Mouse (Mus musculus): ENCODE results near the gene Bmper. TPM values are rescaled to one million over a fixed set of nuclear protein-coding genes. Genes with fewer than 3 reads are reported as not detected.

Gene Bmper
- polyA plus RNA-seq, 1 experiment from 2014 or later = 11.4 TPM

DNA sequence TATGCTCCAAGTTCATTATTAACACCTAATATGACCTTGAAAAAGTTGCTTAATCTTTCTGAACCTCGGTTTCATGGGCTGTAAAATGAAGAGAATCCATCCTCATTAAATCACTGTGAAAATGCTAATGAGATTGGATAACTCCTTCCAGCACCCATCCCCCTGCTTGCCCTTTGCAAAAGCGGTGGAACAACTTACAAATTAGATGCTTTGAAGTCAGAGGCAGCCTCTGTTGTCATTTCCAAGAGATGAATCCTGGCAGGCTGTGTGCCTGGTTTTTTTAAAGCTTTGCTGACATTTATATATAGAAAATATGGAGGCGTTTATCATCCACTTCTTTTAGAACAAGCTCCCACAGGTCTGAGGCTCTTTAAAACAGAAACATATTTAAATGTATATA is 274.8 kb downstream of the Bmper start:
- H3K27me3 ChIP-seq (ENCODE audit: insufficient read depth, poor library complexity, severe bottlenecking) = no peaks in the 10 kb centered on the region
- H3K36me3 ChIP-seq = no peaks in the 10 kb centered on the region
- no peaks in the 10 kb centered on the region for H3K4me1 ChIP-seq
- DNase-seq (ENCODE audit: low spot score) = no peak
- WGBS = 25% methylated on average over 3 of the region's 3 CpGs
- H3K27ac ChIP-seq = no peak overlapping the region
- H3K4me3 ChIP-seq = no peak overlapping the region
- no peaks in the 10 kb centered on the region for H3K9me3 ChIP-seq

GRCm38 (mm10) chr9:23533870-23534269 is 311.0 kb downstream of the Bmper start:
- no peak for DNase-seq (ENCODE audit: low spot score)
- Histone ChIP-seq H3K4me3 (no peak overlapping the region), H3K27ac (no peak overlapping the region), H3K36me3 (no peaks in the 10 kb centered on the region), H3K9me3 (no peaks in the 10 kb centered on the region), H3K27me3 (ENCODE audit: insufficient read depth, poor library complexity, severe bottlenecking) (no peaks in the 10 kb centered on the region), H3K4me1 (peaks cover 10% of the 10 kb centered on the region; the same call in 1 of the 2 replicates)
- 21% methylated on average over 1 of the region's 1 CpGs for WGBS

Data from heart, embryonic 10.5 days (tissue).